Mouse (Mus musculus): ENCODE results near the gene Gm21750. TPM values are rescaled to one million over a fixed set of nuclear protein-coding genes. Genes with fewer than 3 reads are reported as not detected.

The Gm21750 gene
- not detected for total RNA-seq (2023)

DNA sequence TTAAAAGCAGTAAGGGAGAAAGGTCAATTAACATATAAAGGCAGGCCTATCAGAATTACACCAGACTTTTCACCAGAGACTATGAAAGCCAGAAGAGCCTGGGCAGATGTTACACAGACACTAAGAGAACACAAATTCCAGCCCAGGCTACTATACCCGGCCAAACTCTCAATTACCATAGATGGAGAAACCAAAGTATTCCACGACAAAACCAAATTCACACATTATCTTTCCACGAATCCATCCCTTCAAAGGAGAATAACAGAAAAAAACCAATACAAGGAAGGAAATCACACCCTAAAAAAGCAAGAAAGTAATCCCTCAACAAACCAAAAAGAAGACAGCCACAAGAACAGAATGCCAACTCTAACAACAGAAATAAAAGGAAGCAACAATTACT is at the start of gene Gm21750:
Gene Gm21750, plus strand, starts transcription at position 301 of the 400 bp plus-strand sequence.

Other genes starting within 250 kb of the Gm21750 start
- gene Med4, start 151.2 kb upstream of the Gm21750 start, total RNA-seq (2023) = 10 to 100 TPM; 22.8 to 23.2 TPM
- gene Sucla2, start 135.9 kb upstream of the Gm21750 start, total RNA-seq (2023) = 10 to 100 TPM; 31.2 to 31.3 TPM
- gene Nudt15, start 113.0 kb upstream of the Gm21750 start, total RNA-seq (2023) = 1 to 10 TPM; 2.8 to 3.2 TPM